Mouse (Mus musculus): ENCODE results near the gene Pde9a. TPM values are rescaled to one million over a fixed set of nuclear protein-coding genes. Genes with fewer than 3 reads are reported as not detected.

The Pde9a gene
- polyA plus RNA-seq, 1 experiment from 2014 or later = 30.3 TPM

DNA sequence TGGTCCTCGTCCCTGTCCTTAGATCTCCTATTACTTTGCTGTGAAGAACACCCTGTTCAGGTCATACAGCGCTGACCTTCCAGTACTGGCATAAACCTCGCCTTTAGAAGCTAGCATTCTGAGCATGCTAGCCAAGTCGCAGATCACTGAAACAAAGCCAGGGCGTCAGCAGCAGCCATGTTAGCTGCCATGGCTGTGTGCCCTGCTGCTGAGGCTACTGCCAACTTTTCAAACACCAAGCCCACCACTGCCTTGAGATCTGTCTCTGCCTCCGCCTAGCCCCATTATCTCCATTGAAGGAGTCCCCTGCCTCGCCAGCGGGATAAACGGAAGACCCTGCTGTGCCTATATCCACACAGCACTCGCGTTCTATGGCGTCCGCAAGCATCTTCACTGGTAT is 25.4 kb upstream of the Pde9a start:
- H3K9me3 ChIP-seq = no peaks in the 10 kb centered on the region
- H3K4me1 ChIP-seq = peaks cover 12% of the 10 kb centered on the region
- H3K27ac ChIP-seq (replicated peaks) = no peak overlapping the region
- no peak overlapping the region for H3K9ac ChIP-seq (replicated peaks)
- H3K4me2 ChIP-seq (replicated peaks) = no peak overlapping the region
- no peak for ATAC-seq (ENCODE audit: low FRiP score, low read depth)
- H3K36me3 ChIP-seq = no peaks in the 10 kb centered on the region
- no peaks in the 10 kb centered on the region for H3K27me3 ChIP-seq
- WGBS = 78% methylated on average over 13 of the region's 13 CpGs
- no peak overlapping the region for H3K4me3 ChIP-seq

DNA sequence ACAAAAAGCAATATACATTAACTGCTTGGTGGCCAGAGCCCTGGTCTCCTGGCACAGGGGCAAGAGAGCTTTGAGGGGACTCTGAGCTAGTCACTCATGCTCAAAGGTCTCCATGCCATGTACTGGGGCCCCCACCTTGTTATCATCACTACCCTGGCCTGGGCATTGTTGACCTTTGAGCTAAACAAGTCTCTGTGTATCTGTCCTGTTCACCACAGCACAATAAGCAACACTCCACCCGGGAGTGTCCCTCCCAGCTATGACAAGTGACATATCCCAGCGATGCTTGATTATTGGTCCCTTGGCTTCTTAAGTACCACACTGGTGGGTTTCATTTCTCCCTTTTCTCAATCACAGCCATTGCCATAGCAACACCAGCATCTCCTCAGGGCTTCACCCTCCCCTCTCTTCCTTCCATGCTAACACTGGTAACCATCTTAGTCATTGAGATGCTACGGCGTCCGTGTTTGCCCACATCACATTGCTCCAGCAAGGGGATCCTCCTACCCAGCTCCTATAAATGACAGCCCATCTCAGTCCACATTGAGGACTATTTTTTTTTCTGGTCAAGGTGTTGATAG is 20.3 kb upstream of the Pde9a start:
- WGBS = 86% methylated on average over 5 of the region's 5 CpGs
- no peak for ATAC-seq (ENCODE audit: low FRiP score, low read depth)
- no peaks in the 10 kb centered on the region for H3K36me3 ChIP-seq

GRCm38 (mm10) chr17:31370221-31370620 is 15.8 kb upstream of the Pde9a start:
- Histone ChIP-seq H3K9me3 (no peaks in the 10 kb centered on the region), H3K9ac (replicated peaks) (no peak overlapping the region), H3K36me3 (no peaks in the 10 kb centered on the region), H3K4me1 (no peaks in the 10 kb centered on the region), H3K27ac (replicated peaks) (no peak overlapping the region; the same call in 1 of the 2 replicates), H3K4me3 (no peak overlapping the region), H3K27me3 (no peaks in the 10 kb centered on the region), H3K4me2 (replicated peaks) (no peak overlapping the region)
- WGBS = 69% methylated on average over 2 of the region's 2 CpGs
- no peak for ATAC-seq (ENCODE audit: low FRiP score, low read depth)

More for the DNA sequence above, 20.3 kb upstream of the Pde9a start:
- Histone ChIP-seq H3K9me3 (no peaks in the 10 kb centered on the region), H3K4me2 (replicated peaks) (no peak overlapping the region), H3K27me3 (no peaks in the 10 kb centered on the region), H3K9ac (replicated peaks) (no peak overlapping the region), H3K4me1 (no peaks in the 10 kb centered on the region), H3K4me3 (no peak overlapping the region), H3K27ac (replicated peaks) (no peak overlapping the region)

DNA sequence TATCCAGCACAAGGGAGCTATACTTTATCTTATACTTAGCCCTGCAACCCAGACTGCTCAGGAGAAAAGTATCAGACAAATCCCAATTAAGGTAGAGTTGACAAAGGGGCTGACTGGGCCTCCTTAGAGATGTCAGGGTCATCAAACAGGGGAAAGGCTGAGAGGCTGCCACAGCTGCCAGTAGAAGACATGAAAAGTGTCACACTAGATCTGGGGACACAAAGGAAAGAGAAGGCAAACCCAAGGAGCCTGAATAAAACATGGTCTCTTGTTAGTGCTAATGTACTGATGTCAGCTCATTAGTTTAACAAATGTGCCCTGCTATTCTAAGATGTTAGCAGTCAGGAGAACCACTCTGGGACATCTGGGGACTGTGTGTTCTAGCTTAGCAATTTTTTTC is 15.1 kb upstream of the Pde9a start:
- Histone ChIP-seq H3K27ac (replicated peaks) (no peak overlapping the region), H3K4me1 (no peaks in the 10 kb centered on the region), H3K36me3 (no peaks in the 10 kb centered on the region), H3K4me3 (no peak overlapping the region), H3K4me2 (replicated peaks) (no peak overlapping the region), H3K27me3 (no peaks in the 10 kb centered on the region), H3K9ac (replicated peaks) (no peak overlapping the region), H3K9me3 (no peaks in the 10 kb centered on the region)
- no peak for ATAC-seq (ENCODE audit: low FRiP score, low read depth)

- ATAC-seq (ENCODE audit: low FRiP score, low read depth) = no peak
- Histone ChIP-seq H3K27me3 (peaks cover 3% of the 10 kb centered on the region; the same call in 1 of the 2 replicates), H3K9ac (replicated peaks) (no peak overlapping the region), H3K36me3 (no peaks in the 10 kb centered on the region), H3K4me3 (no peak overlapping the region; the same call in 1 of the 2 replicates), H3K27ac (replicated peaks) (no peak overlapping the region), H3K4me1 (peaks cover 6% of the 10 kb centered on the region), H3K4me2 (replicated peaks) (peak overlapping the region; percentile 32), H3K9me3 (no peaks in the 10 kb centered on the region)
- WGBS = 15% methylated on average over 7 of the region's 7 CpGs
Observed at GRCm38 (mm10) chr17:31377961-31378360, 8.0 kb upstream of the Pde9a start.

GRCm38 (mm10) chr17:31378361-31378761 is 7.6 kb upstream of the Pde9a start:
- 66% methylated on average over 10 of the region's 10 CpGs for WGBS
- Histone ChIP-seq H3K4me2 (replicated peaks) (peak overlapping the region; percentile 32), H3K36me3 (no peaks in the 10 kb centered on the region), H3K9ac (replicated peaks) (no peak overlapping the region), H3K9me3 (no peaks in the 10 kb centered on the region), H3K27ac (replicated peaks) (no peak overlapping the region), H3K27me3 (peaks cover 4% of the 10 kb centered on the region), H3K4me3 (no peak overlapping the region; the same call in 1 of the 2 replicates), H3K4me1 (peaks cover 6% of the 10 kb centered on the region)
- no peak for ATAC-seq (ENCODE audit: low FRiP score, low read depth)

- Histone ChIP-seq H3K4me1 (peaks cover 6% of the 10 kb centered on the region), H3K27me3 (peaks cover 10% of the 10 kb centered on the region), H3K27ac (replicated peaks) (no peak overlapping the region), H3K36me3 (no peaks in the 10 kb centered on the region), H3K9me3 (no peaks in the 10 kb centered on the region), H3K9ac (replicated peaks) (no peak overlapping the region), H3K4me3 (no peak overlapping the region), H3K4me2 (replicated peaks) (no peak overlapping the region)
- no peak for ATAC-seq (ENCODE audit: low FRiP score, low read depth)
- WGBS = 85% methylated on average over 2 of the region's 2 CpGs
Observed at GRCm38 (mm10) chr17:31379086-31379485, 6.9 kb upstream of the Pde9a start.

DNA sequence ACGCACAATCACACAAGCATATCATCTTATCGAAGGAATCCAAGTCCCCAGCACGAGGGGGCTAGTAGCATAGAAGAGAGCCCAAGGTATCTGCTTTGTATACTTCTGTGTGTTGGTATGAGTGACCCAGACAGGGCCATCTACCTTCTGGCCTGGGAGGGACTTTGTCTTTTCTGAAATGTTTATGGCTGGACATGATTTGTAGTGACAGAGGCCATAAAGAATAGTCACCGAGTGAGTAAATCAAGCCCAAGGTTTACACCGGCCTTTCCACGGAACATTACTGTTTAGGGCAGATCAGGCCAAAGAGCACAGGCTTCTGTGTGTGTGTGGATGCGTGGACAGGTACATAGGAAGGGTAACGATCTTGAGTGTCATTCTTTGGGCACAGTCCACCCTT is 6.1 kb upstream of the Pde9a start:
- Histone ChIP-seq H3K4me3 (no peak overlapping the region), H3K9ac (replicated peaks) (no peak overlapping the region), H3K4me2 (replicated peaks) (no peak overlapping the region), H3K4me1 (peaks cover 12% of the 10 kb centered on the region), H3K36me3 (no peaks in the 10 kb centered on the region), H3K27me3 (peaks cover 14% of the 10 kb centered on the region), H3K27ac (replicated peaks) (no peak overlapping the region), H3K9me3 (no peaks in the 10 kb centered on the region)
- WGBS = 90% methylated on average over 8 of the region's 8 CpGs
- no peak for ATAC-seq (ENCODE audit: low FRiP score, low read depth)

DNA sequence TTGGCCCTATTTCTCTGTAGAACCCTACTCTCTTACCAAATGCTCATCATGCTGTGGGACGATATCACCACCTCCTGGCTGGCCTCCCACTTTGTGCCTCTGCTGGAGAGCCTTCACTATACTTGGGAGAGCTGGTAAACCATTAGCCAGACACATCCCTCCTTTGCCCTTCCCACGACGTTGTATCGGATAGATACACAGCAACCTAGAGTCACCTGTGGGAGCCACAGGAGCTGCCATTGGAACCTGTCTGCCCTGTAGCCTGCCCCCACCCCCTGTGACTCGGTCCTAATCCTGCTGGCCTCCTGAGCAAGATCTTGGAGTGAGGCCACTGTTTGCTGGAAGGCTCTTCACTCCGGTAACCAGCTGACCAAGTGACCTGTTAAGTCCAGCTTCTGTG is 2.7 kb upstream of the Pde9a start:
- Histone ChIP-seq H3K4me2 (replicated peaks) (no peak overlapping the region), H3K4me3 (no peak overlapping the region), H3K9ac (replicated peaks) (no peak overlapping the region), H3K9me3 (no peaks in the 10 kb centered on the region), H3K36me3 (no peaks in the 10 kb centered on the region), H3K4me1 (peaks cover 33% of the 10 kb centered on the region), H3K27ac (replicated peaks) (no peak overlapping the region), H3K27me3 (peaks cover 21% of the 10 kb centered on the region)
- WGBS = 80% methylated on average over 6 of the region's 6 CpGs
- no peak for ATAC-seq (ENCODE audit: low FRiP score, low read depth)

DNA sequence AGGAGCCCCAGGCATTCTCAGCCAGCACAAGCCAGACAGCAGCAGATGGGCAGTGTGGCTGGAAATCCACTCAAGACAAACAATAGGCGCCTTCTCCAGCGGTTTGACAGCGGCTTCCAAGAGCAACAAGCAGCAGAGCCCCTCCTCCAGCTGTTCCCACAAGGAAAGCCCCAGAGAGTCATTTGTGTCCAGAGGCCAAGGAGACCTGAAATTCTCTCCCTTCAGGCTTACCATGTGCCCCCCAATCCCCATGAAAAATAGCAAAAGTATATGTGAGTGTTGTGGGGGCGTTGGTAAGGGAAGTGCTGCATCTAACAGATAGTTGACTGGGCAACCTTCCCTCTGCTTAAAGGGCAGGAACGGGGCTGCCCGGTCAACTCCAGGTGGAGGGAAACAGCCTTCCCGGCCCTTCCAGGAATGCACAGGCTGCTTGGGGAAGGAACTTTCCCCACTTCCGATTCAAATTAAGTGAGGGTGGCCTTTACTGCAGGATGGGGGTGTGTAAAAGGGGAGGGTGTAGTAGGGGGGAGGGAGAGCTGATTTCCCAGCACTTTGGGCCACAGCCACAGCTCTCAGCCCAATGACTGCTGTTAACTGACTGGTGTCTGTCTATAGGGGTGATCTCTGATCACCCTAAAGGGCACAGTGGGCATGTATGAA is 912 bp upstream of the Pde9a start:
- Histone ChIP-seq H3K36me3 (no peaks in the 10 kb centered on the region), H3K9ac (replicated peaks) (peak overlapping the region; percentile 78), H3K9me3 (no peaks in the 10 kb centered on the region), H3K4me2 (replicated peaks) (peak overlapping the region; percentile 73), H3K27me3 (peaks cover 25% of the 10 kb centered on the region), H3K4me1 (peaks cover 45% of the 10 kb centered on the region), H3K27ac (replicated peaks) (peak overlapping the region; percentile 75), H3K4me3 (peak overlapping the region; percentile 64; the same call in 1 of the 2 replicates)
- 3% methylated on average over 8 of the region's 8 CpGs for WGBS
- ATAC-seq (ENCODE audit: low FRiP score, low read depth) = 0 out of 2 replicates have a peak, but pooled peaks have one; percentile 20

- peak overlapping the region; percentile 64 for H3K4me3 ChIP-seq
- no peaks in the 10 kb centered on the region for H3K36me3 ChIP-seq
- H3K4me2 ChIP-seq (replicated peaks) = peak overlapping the region; percentile 73
- 10% methylated on average over 7 of the region's 7 CpGs for WGBS
- no peaks in the 10 kb centered on the region for H3K9me3 ChIP-seq
- no peak overlapping the region for H3K27ac ChIP-seq (replicated peaks)
- H3K9ac ChIP-seq (replicated peaks) = peak overlapping the region; percentile 78
- peaks cover 25% of the 10 kb centered on the region for H3K27me3 ChIP-seq
- H3K4me1 ChIP-seq = peaks cover 48% of the 10 kb centered on the region
- no peak for ATAC-seq (ENCODE audit: low FRiP score, low read depth)
Observed at GRCm38 (mm10) chr17:31386766-31387275, 811 bp downstream of the Pde9a start.

- no peak for ATAC-seq (ENCODE audit: low FRiP score, low read depth)
- Histone ChIP-seq H3K27me3 (peaks cover 15% of the 10 kb centered on the region), H3K9me3 (no peaks in the 10 kb centered on the region), H3K27ac (replicated peaks) (0 out of 2 replicates have a peak overlapping the region, but pooled peaks have one; percentile 35), H3K4me2 (replicated peaks) (no peak overlapping the region; the same call in 1 of the 2 replicates), H3K9ac (replicated peaks) (peak overlapping the region; percentile 34; the same call in 1 of the 2 replicates), H3K4me3 (no peak overlapping the region), H3K4me1 (peaks cover 53% of the 10 kb centered on the region), H3K36me3 (no peaks in the 10 kb centered on the region)
- WGBS = 87% methylated on average over 3 of the region's 3 CpGs
Observed at GRCm38 (mm10) chr17:31389432-31390050, 3.5 kb downstream of the Pde9a start.
